Mouse (Mus musculus): Measurements from ENCODE around the gene Cdc42ep3. TPM values are rescaled to one million over a fixed set of nuclear protein-coding genes. Genes with fewer than 3 reads are reported as not detected.
A peak's percentile ranks its signal among the peaks of the same experiment; 100 is the strongest.

Gene Cdc42ep3
- total RNA-seq (2012; rRNA removed) = 3.9 and 5.5 TPM in 2 replicates
- 25.6 and 30.8 TPM in 2 replicates for total RNA-seq (2014; rRNA removed)
- 7.6 and 8.2 TPM in 2 replicates for polyA plus RNA-seq (2012; ENCODE audit: insufficient read length, low read depth)

DNA sequence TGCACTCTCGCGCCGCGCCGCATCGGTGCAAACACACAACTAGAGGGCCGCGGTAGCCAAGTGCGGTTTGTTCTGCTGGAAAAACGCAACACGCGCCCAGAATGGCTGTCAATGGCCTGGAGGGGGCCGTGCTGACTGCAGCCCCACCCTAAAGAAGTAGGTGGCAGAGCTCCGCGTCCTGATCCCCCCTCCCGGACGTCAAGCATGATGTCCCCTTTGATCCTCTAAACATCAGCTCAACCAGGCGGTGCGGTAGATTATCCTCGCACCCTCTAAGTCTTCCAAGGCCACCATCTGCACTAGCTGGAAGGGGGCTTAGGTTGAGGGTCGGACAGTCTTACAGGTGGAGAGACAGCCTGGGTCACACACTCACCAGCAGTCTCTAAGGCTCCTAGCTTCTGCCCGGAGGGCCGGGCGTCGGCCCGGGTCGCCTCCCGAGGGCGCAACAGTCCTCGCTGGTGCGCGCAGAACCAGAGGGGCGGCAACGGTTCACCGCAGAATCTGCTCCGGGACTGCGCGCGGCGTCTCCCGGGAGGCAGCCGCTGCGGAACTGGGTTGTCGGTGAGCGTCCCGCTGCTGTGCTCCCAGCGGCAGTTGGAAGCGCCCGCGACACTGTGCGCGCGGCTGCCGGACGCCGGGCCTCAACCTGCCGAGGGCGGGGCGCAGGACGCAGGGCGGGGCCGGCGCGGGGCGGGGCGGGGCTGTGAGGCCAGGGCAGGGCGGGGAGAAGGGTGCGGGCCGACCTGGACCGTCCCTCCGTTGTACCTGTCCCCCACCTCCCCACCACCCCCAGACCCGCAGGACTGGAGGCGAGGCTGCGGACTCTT lies at the start of gene Cdc42ep3:
Gene Cdc42ep3, minus strand, starts transcription at position 648 of the 827 bp plus-strand sequence.
- peaks cover 10% of the 10 kb centered on the region for H3K27me3 ChIP-seq (replicated peaks)
- DNase-seq (ENCODE audit: extremely low read depth) = peak; percentile 61
- peaks cover 0 to 28% of the 10 kb centered on the region in 2 experiments; a peak in 2 of 4 replicates for H3K4me1 ChIP-seq (ENCODE audit: control insufficient read depth in 1 of 2, insufficient read depth in 2 of 2)
- peaks cover 0 to 22% of the 10 kb centered on the region in 2 experiments for H3K36me3 ChIP-seq (replicated peaks in 1 of 2; ENCODE audit: control insufficient read depth in 1 of 2, insufficient read depth in 1 of 2, low read length in 1 of 2)
- peak within 1 kb of the TSS; percentile 48; the same call in 1 of the 2 replicates for H3K9ac ChIP-seq (ENCODE audit: insufficient read depth, low read depth)
- H3K79me2 ChIP-seq (replicated peaks; ENCODE audit: control insufficient read depth, extremely low read depth, insufficient read depth, poor library complexity, severe bottlenecking) = no peaks in the 10 kb centered on the region
- peak within 1 kb of the TSS; percentile 70 to 72 (median 71) for H3K4me3 ChIP-seq (replicated peaks in 1 of 3; ENCODE audit: low read depth in 2 of 3, low read length in 2 of 3, poor library complexity in 1 of 3)
- TF ChIP-seq USF2 (conservative IDR thresholded peaks at IDR 0.05; ENCODE audit: low read depth, low read length) (no peak), NRF1 (IDR thresholded peaks at IDR 0.05; ENCODE audit: low read depth, low read length) (peak; percentile 56), EP300 (IDR thresholded peaks at IDR 0.05; ENCODE audit: low read length) (no peak), POLR2A (IDR thresholded peaks at IDR 0.05; ENCODE audit: low read depth, low read length) (peak; percentile 76), SMC3 (IDR thresholded peaks at IDR 0.05; ENCODE audit: low read depth, low read length) (peak; percentile 14; the same call in 1 of the 2 replicates), NELFE (IDR thresholded peaks at IDR 0.05; ENCODE audit: low read depth, low read length) (peak; percentile 43), CTCF (conservative IDR thresholded peaks at IDR 0.05 in 1 of 2, IDR thresholded peaks at IDR 0.05 in 1 of 2; ENCODE audit: low read depth in 2 of 2, low read length in 2 of 2) (peak in 1 of 2 experiments; percentile 25; a peak in 1 of 4 replicates), MXI1 (IDR thresholded peaks at IDR 0.05; ENCODE audit: low read depth, low read length) (peak; percentile 30; the same call in 1 of the 2 replicates), E2F4 (IDR thresholded peaks at IDR 0.05; ENCODE audit: insufficient replicate concordance, low read depth, low read length) (no peak), TCF12 (IDR thresholded peaks at IDR 0.05; ENCODE audit: low read depth, low read length) (peak; percentile 44; the same call in 1 of the 2 replicates), MAZ (IDR thresholded peaks at IDR 0.05; ENCODE audit: low read depth, low read length) (0 out of 2 replicates have a peak, but pooled peaks have one; percentile 20)
- no peaks in the 10 kb centered on the region for H3K9me3 ChIP-seq (replicated peaks; ENCODE audit: low read length)
- dilution Hi-C loops (cut with MboI; ENCODE audit: extremely low pct_ligation_motif_present, extremely low pct_unique_long_range_greater_than_20kb, low sequenced_read_pairs) (no loop called here), in situ Hi-C loops (cut with MboI; ENCODE audit: low pct_ligation_motif_present, low pct_unique_long_range_greater_than_20kb, low sequenced_read_pairs) (loop anchor here (10.0 to 25.0 kb wide), 3 partner anchors 110 to 242 kb away; no protein-coding TSS in a partner anchor)
- peak within 1 kb of the TSS; percentile 88 for H3K4me2 ChIP-seq (ENCODE audit: insufficient read depth, low read depth, poor library complexity, severe bottlenecking)
- no peak within 1 kb of the TSS for H3K27ac ChIP-seq (ENCODE audit: insufficient read depth, low read depth)

DNA sequence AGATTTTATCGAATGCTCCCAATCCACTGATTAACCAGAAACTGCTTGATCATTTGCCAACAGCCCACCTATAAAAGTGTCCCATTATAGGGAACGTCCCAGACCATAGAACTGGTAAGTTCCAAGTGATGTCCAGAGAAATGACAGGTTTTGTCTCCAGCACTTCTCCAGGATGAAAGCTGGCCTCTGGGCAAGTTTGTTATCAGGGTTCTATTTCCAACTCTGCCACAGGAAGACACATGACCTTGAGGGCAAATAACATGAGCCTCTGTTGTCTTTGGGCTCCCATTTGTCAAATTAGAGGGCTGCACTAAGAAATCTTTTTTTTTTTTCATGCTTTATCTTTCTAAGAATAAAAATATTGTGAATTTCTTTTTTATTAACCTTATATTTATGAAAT lies 45.5 kb upstream of the Cdc42ep3 start:
- TF ChIP-seq POLR2AphosphoS2 (IDR thresholded peaks at IDR 0.05; ENCODE audit: low read depth, low read length) = no peak
- DNase-seq (ENCODE audit: extremely low read depth) = no peak
- Histone ChIP-seq H3K4me3 (replicated peaks in 1 of 3; ENCODE audit: low read depth in 2 of 3, low read length in 2 of 3, poor library complexity in 1 of 3) (no peak overlapping the region), H3K36me3 (replicated peaks in 1 of 2; ENCODE audit: control insufficient read depth in 1 of 2, insufficient read depth in 1 of 2, low read length in 1 of 2) (no peaks in the 10 kb centered on the region), H3K27me3 (replicated peaks) (no peaks in the 10 kb centered on the region), H3K27ac (ENCODE audit: insufficient read depth, low read depth) (no peak overlapping the region), H3K4me2 (ENCODE audit: insufficient read depth, low read depth, poor library complexity, severe bottlenecking) (no peak overlapping the region), H3K9me3 (replicated peaks; ENCODE audit: low read length) (no peaks in the 10 kb centered on the region), H3K79me2 (replicated peaks; ENCODE audit: control insufficient read depth, extremely low read depth, insufficient read depth, poor library complexity, severe bottlenecking) (no peaks in the 10 kb centered on the region), H3K4me1 (ENCODE audit: control insufficient read depth in 1 of 2, insufficient read depth in 2 of 2) (no peaks in the 10 kb centered on the region), H3K9ac (ENCODE audit: insufficient read depth, low read depth) (no peak overlapping the region)
- in situ Hi-C loops (cut with MboI; ENCODE audit: low pct_ligation_motif_present, low pct_unique_long_range_greater_than_20kb, low sequenced_read_pairs) = no loop called here
- dilution Hi-C loops (cut with MboI; ENCODE audit: extremely low pct_ligation_motif_present, extremely low pct_unique_long_range_greater_than_20kb, low sequenced_read_pairs) = no loop called here
